Mouse (Mus musculus) erythroblast, embryonic 14.5 days (primary cell): ENCODE measurements around the gene Vamp8. TPM values are rescaled to one million over a fixed set of nuclear protein-coding genes. Genes with fewer than 3 reads are reported as not detected.
A peak's percentile ranks its signal among the peaks of the same experiment; 100 is the strongest.

Source experiments
- H3K27me3 ChIP-seq: 2 replicates; pipeline ENCODE4 v1.6.1; 2012; ENCODE audit warnings: inconsistent platforms; ENCODE audit not compliant: control insufficient read depth
- H3K36me3 ChIP-seq: 2 replicates; pipeline ENCODE4 v1.6.1; 2012; ENCODE audit warnings: mild to moderate bottlenecking, inconsistent platforms; ENCODE audit not compliant: control insufficient read depth
- H3K4me1 ChIP-seq: 2 replicates; pipeline ENCODE4 v1.6.1; 2012; ENCODE audit warnings: inconsistent platforms; ENCODE audit not compliant: control insufficient read depth
- H3K4me3 ChIP-seq: replicated peaks from 2 replicates; pipeline ENCODE3; 2012; ENCODE audit warnings: moderate library complexity, mild to moderate bottlenecking, inconsistent platforms
- H3K9me3 ChIP-seq: 2 replicates; pipeline ENCODE4 v1.6.1; 2012; ENCODE audit warnings: low read length, inconsistent platforms, mixed read lengths; ENCODE audit not compliant: control insufficient read depth
- GATA1 ChIP-seq: IDR thresholded peaks from 2 replicates; pipeline ENCODE4 v1.6.1; 2012; ENCODE audit warnings: low read length, inconsistent platforms, mixed read lengths
- TAL1 ChIP-seq: IDR thresholded peaks from 3 replicates; pipeline ENCODE4 v1.6.1; 2012; ENCODE audit warnings: low read length, inconsistent platforms, mixed read lengths
- polyA plus RNA-seq: library from polyadenylated mRNA; stranded (reverse); fragments of >175 nt; gene quantifications from 2 replicates; pipeline ENCODE4 v1.2.3, GENCODE M21; 2012

Gene Vamp8
- polyA plus RNA-seq, 1 experiment = 22.8 TPM

DNA sequence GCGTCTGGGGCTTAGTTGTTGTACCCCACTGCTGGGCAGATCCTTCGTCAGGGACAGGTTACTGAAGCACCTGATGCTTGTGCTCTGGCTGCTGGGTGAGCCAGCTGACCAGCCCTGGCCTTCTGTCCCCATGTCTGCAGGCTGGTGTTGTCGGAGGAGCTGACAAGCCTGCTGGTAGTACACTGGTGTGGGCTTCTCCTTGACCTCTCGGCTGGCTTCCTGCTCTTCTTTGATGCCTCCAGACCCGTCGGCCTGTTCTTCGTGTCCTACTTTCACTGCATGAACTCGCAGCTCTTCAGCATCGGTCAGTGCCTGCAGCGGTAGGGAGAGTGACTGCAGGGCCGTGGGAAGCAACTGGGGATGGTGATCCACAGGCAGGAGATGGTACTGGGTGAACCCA is 35.1 kb upstream of the Vamp8 start:
- H3K27me3 ChIP-seq = no peaks in the 10 kb centered on the region
- no peak for TF ChIP-seq TAL1
- TF ChIP-seq GATA1 = no peak
- H3K36me3 ChIP-seq = peaks cover 87% of the 10 kb centered on the region
- H3K4me1 ChIP-seq = no peaks in the 10 kb centered on the region; the same call in none of the 2 replicates
- H3K4me3 ChIP-seq = no peak overlapping the region
- H3K9me3 ChIP-seq = no peaks in the 10 kb centered on the region

DNA sequence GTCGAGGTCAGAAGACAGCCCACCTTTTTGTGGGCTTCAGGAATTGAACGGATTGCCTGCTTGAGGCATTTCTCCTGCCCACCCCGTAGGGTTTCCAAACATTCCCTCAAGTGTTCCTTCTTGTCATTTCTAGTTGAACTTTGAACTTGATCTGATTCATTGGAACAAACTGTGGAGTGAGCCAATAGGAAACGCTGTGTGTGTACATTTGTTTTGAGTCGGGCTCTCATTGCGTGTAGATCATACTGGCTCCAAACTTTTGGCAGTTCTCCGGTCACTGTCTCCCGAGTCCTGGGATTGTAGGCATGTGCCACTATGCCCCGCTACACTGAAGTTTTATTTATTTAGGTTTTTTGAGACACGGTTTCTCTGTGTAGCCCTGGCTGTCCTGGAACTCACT is 30.4 kb upstream of the Vamp8 start:
- Histone ChIP-seq H3K9me3 (no peaks in the 10 kb centered on the region), H3K27me3 (no peaks in the 10 kb centered on the region), H3K4me3 (no peak overlapping the region), H3K36me3 (peaks cover 76% of the 10 kb centered on the region), H3K4me1 (peaks cover 30% of the 10 kb centered on the region)
- TF ChIP-seq TAL1 (no peak), GATA1 (no peak)

DNA sequence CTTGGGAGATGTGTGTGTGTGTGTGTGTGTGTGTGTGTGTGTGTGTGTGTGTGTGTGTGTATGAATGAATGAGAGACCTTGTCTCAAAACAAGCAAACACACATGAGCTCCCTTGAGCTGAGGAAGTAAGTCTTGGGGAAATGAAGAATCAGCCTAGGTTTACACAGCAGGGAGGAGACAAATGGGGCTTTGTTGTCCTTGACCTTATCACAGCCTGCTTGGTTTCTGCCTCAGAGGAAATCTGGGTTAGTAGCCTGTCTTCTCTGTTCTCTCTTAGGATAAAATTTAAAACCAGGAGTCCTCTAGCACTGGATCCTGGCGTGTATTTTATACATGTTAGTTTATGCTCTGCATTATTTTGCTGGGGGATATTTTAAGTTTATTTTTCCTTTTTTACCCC is 29.3 kb upstream of the Vamp8 start:
- Histone ChIP-seq H3K4me1 (peaks cover 39% of the 10 kb centered on the region), H3K36me3 (peaks cover 67% of the 10 kb centered on the region)

DNA sequence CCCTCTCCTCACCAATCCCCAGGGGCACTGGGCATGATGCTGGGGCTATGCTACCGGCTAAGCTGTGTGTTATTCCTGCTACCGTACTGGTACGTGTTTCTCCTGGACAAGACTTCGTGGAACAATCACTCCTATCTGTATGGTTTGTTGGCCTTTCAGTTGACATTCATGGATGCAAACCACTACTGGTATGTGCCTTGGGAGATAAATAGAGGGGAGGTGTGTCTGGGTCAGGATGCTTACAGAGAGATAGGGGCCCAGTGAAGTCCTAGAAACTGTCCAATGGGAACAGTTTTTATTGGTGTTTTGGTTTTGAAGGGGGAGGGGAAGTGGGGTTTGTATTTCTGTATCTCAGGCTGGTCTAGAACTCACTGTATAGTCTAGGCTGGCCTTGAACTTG is 27.8 kb upstream of the Vamp8 start:
- H3K36me3 ChIP-seq = peaks cover 53% of the 10 kb centered on the region
- TF ChIP-seq TAL1 (no peak), GATA1 (no peak)
- peak overlapping the region; percentile 29 for H3K4me3 ChIP-seq
- no peaks in the 10 kb centered on the region for H3K27me3 ChIP-seq
- H3K4me1 ChIP-seq = peaks cover 54% of the 10 kb centered on the region
- no peaks in the 10 kb centered on the region for H3K9me3 ChIP-seq

More for the DNA sequence above, 29.3 kb upstream of the Vamp8 start:
- Histone ChIP-seq H3K9me3 (no peaks in the 10 kb centered on the region), H3K4me3 (no peak overlapping the region), H3K27me3 (no peaks in the 10 kb centered on the region)
- no peak for TF ChIP-seq GATA1
- TF ChIP-seq TAL1 = no peak

DNA sequence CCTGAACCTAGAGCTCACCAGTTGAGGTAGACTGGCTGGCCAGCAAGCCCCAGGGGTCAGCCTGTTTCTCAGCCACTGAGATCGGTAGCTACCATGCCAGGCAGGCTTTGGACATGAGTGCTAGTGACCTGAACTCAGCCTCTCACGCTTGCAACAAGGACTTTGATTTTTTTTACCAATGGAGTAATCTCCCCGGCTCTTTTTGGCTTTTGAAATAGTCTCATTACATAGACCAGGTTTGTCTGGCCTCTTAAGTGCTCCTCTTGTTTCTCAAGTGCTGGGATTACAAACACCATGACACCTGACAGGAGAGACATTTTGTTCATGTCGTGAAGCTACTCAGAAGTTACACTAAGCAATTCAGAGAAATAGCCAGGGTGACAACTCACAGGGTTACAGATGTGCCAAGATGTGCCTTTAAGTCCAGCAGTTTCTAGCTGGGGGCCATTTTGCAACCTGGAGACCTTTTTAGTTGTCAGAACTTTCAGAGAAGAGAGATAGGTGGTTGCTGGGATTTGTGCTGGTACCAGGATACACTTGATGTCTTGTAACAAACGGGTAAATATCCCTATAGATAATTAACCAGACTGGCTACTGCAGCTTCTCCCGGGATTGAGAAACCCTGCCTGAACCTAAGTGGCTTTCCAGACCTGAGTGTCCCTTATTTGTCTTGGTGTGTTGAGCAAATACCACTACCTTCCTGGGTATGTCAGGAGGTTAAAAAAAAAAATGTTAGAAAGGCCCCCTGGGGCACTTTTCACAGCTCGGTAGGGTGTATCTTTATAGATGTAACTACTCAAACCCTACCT is 25.7 kb upstream of the Vamp8 start:
- Histone ChIP-seq H3K36me3 (peaks cover 36% of the 10 kb centered on the region), H3K4me3 (peak overlapping the region; percentile 3), H3K9me3 (no peaks in the 10 kb centered on the region), H3K27me3 (no peaks in the 10 kb centered on the region), H3K4me1 (peaks cover 54% of the 10 kb centered on the region)
- TF ChIP-seq GATA1 = no peak
- TF ChIP-seq TAL1 = no peak

DNA sequence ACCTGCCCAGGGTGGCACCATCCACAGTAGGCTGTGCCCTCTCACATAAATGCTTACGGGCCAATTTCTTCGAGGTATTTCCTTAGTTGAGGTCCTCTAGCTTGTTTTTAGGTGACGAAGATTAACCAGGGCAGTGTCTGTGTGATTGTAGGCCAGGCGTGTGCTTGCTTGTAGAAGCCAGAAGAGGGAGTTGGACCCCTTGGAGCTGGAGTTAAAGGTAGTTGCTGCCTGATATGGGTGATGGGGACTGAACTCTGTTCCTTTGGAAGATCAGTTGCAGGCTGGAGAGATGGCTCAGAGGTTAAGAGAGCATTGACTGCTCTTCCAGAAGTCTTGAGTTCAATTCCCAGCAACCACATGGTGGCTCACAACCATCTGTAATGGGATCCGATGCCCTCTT is 24.7 kb upstream of the Vamp8 start:
- TF ChIP-seq GATA1 = no peak
- TF ChIP-seq TAL1 = no peak
- peaks cover 28% of the 10 kb centered on the region for H3K36me3 ChIP-seq
- peaks cover 4% of the 10 kb centered on the region for H3K27me3 ChIP-seq
- peaks cover 58% of the 10 kb centered on the region for H3K4me1 ChIP-seq
- H3K4me3 ChIP-seq = peak overlapping the region; percentile 91
- H3K9me3 ChIP-seq = no peaks in the 10 kb centered on the region

DNA sequence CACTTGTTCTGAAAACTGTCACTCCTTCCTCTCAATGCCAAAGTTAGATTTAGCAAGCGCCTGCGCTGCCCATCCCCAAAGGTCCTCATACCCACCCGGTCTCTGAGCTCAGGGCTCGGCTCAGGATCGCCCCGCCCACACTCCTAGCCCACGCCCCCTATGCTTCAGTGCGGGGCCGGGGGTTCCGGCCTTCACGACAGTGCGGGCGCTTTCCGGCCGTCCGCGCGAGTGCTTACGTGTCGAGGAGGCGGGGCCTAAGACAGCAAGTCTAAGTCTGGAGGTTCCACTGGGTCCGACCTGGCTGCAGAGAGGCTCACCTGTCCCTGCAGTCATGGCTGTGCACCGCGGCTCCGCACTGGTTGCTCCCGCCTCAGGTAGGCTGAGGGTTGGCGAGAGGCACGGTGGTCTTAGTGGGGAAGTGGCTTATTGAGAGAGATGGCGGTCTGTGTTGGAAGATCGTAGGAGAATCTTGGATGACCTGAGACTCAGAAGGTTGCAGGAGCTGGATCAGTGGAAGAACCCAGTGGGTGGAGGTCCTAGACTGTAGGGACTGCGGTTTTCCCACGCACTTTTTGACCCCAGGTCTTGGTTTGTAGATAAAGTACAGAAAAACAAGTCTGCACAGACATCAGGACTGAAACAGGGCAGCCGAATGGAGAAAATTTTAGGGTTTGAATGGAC is 23.7 kb upstream of the Vamp8 start, which contains the start of gene Ggcx:
Gene Ggcx (plus strand): TSS at position 233 of the 681 bp plus-strand sequence.
- peaks cover 22% of the 10 kb centered on the region for H3K36me3 ChIP-seq
- peak within 1 kb of the TSS; percentile 91 for H3K4me3 ChIP-seq
- peaks cover 54% of the 10 kb centered on the region for H3K4me1 ChIP-seq
- TF ChIP-seq TAL1 = no peak
- no peak for TF ChIP-seq GATA1
- H3K9me3 ChIP-seq = no peaks in the 10 kb centered on the region
- peaks cover 4% of the 10 kb centered on the region for H3K27me3 ChIP-seq

DNA sequence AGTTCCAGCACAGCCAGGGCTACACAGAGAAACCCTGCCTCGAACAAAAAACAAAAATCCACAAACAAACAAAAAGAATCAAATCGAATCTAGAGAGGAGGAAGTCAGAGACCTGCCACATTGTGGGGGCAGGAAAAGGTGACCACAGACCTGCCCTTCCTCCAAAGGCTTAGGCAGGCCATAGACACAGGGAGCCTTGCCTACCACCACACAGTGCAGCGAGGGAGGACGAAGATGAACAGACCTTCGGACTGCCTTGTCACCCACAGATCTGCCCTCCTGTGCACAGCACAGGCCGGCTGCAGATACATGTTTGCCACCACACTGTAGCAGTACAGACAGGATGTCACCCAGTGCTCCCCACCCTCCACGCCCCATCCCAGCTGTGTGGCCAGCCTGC is 20.0 kb upstream of the Vamp8 start:
- Histone ChIP-seq H3K4me3 (no peak overlapping the region), H3K36me3 (no peaks in the 10 kb centered on the region), H3K4me1 (peaks cover 37% of the 10 kb centered on the region), H3K27me3 (peaks cover 4% of the 10 kb centered on the region), H3K9me3 (no peaks in the 10 kb centered on the region)
- TF ChIP-seq TAL1 = no peak

DNA sequence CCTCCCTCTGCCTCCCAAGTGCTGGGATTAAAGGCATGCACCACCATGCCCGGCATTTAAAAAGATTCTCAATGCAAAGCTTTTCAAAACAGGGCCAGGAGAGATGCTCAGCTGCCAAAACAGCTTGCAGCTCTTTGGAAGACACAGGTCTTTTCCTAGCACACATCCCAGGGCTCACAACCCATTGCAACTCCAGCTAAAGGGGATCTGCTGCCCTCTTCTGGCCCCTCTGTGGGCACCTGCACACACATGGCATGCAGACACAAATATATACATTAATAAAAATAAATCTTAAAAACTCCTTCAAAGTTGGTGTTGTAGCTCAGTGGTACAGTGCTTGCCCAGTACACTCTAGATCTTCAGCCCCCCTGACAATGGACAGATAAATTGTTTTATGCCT is 19.5 kb upstream of the Vamp8 start:
- no peak for TF ChIP-seq GATA1
- TF ChIP-seq TAL1 = no peak
- Histone ChIP-seq H3K36me3 (no peaks in the 10 kb centered on the region), H3K4me3 (no peak overlapping the region), H3K27me3 (peaks cover 4% of the 10 kb centered on the region), H3K4me1 (peaks cover 33% of the 10 kb centered on the region), H3K9me3 (no peaks in the 10 kb centered on the region)
